Mouse (Mus musculus): ENCODE measurements around the gene Tlr2. TPM values are rescaled to one million over a fixed set of nuclear protein-coding genes. Genes with fewer than 3 reads are reported as not detected.
A peak's percentile ranks its signal among the peaks of the same experiment; 100 is the strongest.

Tlr2 gene
- polyA plus RNA-seq, 1 experiment from 2014 or later: 6.3 TPM

GRCm38 (mm10) chr3:83844766-83845520 is 3.4 kb upstream of the Tlr2 start:
- no peaks in the 10 kb centered on the region for H3K36me3 ChIP-seq (ENCODE audit: control insufficient read depth, insufficient read depth, low read length)
- ATAC-seq (ENCODE audit: insufficient read depth, low FRiP score): no peak
- no peaks in the 10 kb centered on the region for H3K9me3 ChIP-seq (replicated peaks; ENCODE audit: control insufficient read depth, low read length)
- H3K4me3 ChIP-seq (replicated peaks; ENCODE audit: low read length): no peak overlapping the region
- H3K27ac ChIP-seq (ENCODE audit: low read length): no peak overlapping the region
- 46% methylated on average over 8 of the region's 8 CpGs for whole genome bisulfite sequencing
- no peaks in the 10 kb centered on the region for H3K27me3 ChIP-seq (ENCODE audit: control insufficient read depth, insufficient read depth, low read length)
- no peak overlapping the region for H3K9ac ChIP-seq (ENCODE audit: low read length)
- 0 out of 2 replicates have a peak, but pooled peaks cover 3% of the 10 kb centered on the region for H3K4me1 ChIP-seq (ENCODE audit: control insufficient read depth, insufficient read depth, low read length)
- no peak overlapping the region for H3K4me2 ChIP-seq (ENCODE audit: low read depth, low read length)

GRCm38 (mm10) chr3:83839477-83839876 is 2.1 kb downstream of the Tlr2 start:
- no peak overlapping the region for H3K4me2 ChIP-seq (ENCODE audit: low read depth, low read length)
- H3K9me3 ChIP-seq (replicated peaks; ENCODE audit: control insufficient read depth, low read length): no peaks in the 10 kb centered on the region
- H3K27ac ChIP-seq (ENCODE audit: low read length): no peak overlapping the region
- no peak overlapping the region for H3K9ac ChIP-seq (ENCODE audit: low read length)
- no peaks in the 10 kb centered on the region; the same call in 1 of the 2 replicates for H3K27me3 ChIP-seq (ENCODE audit: control insufficient read depth, insufficient read depth, low read length)
- ATAC-seq (ENCODE audit: insufficient read depth, low FRiP score): no peak
- H3K4me1 ChIP-seq (ENCODE audit: control insufficient read depth, insufficient read depth, low read length): 0 out of 2 replicates have a peak, but pooled peaks cover 3% of the 10 kb centered on the region
- WGBS: 86% methylated on average over 5 of the region's 5 CpGs
- no peak overlapping the region for H3K4me3 ChIP-seq (replicated peaks; ENCODE audit: low read length)
- H3K36me3 ChIP-seq (ENCODE audit: control insufficient read depth, insufficient read depth, low read length): no peaks in the 10 kb centered on the region

GRCm38 (mm10) chr3:83836685-83837084 is 4.9 kb downstream of the Tlr2 start:
- WGBS: 80% methylated on average over 15 of the region's 15 CpGs
- Histone ChIP-seq H3K36me3 (ENCODE audit: control insufficient read depth, insufficient read depth, low read length) (no peaks in the 10 kb centered on the region), H3K9me3 (replicated peaks; ENCODE audit: control insufficient read depth, low read length) (no peaks in the 10 kb centered on the region), H3K4me2 (ENCODE audit: low read depth, low read length) (no peak overlapping the region), H3K4me1 (ENCODE audit: control insufficient read depth, insufficient read depth, low read length) (0 out of 2 replicates have a peak, but pooled peaks cover 3% of the 10 kb centered on the region), H3K27me3 (ENCODE audit: control insufficient read depth, insufficient read depth, low read length) (no peaks in the 10 kb centered on the region; the same call in 1 of the 2 replicates), H3K9ac (ENCODE audit: low read length) (no peak overlapping the region), H3K4me3 (replicated peaks; ENCODE audit: low read length) (no peak overlapping the region), H3K27ac (ENCODE audit: low read length) (no peak overlapping the region)
- no peak for ATAC-seq (ENCODE audit: insufficient read depth, low FRiP score)

- ATAC-seq (ENCODE audit: insufficient read depth, low FRiP score): peak; percentile 93
- Histone ChIP-seq H3K9ac (ENCODE audit: low read length) (no peak overlapping the region), H3K4me2 (ENCODE audit: low read depth, low read length) (no peak overlapping the region), H3K27ac (ENCODE audit: low read length) (0 out of 2 replicates have a peak overlapping the region, but pooled peaks have one; percentile 47), H3K27me3 (ENCODE audit: control insufficient read depth, insufficient read depth, low read length) (no peaks in the 10 kb centered on the region), H3K4me1 (ENCODE audit: control insufficient read depth, insufficient read depth, low read length) (peaks cover 8% of the 10 kb centered on the region), H3K36me3 (ENCODE audit: control insufficient read depth, insufficient read depth, low read length) (no peaks in the 10 kb centered on the region), H3K4me3 (replicated peaks; ENCODE audit: low read length) (no peak overlapping the region), H3K9me3 (replicated peaks; ENCODE audit: control insufficient read depth, low read length) (no peaks in the 10 kb centered on the region)
- WGBS: 28% methylated on average over 5 of the region's 5 CpGs
Observed at GRCm38 (mm10) chr3:83828145-83828611, 13.4 kb downstream of the Tlr2 start.

GRCm38 (mm10) chr3:83827684-83828083 is 13.9 kb downstream of the Tlr2 start:
- H3K27me3 ChIP-seq (ENCODE audit: control insufficient read depth, insufficient read depth, low read length): no peaks in the 10 kb centered on the region
- no peak overlapping the region for H3K9ac ChIP-seq (ENCODE audit: low read length)
- H3K9me3 ChIP-seq (replicated peaks; ENCODE audit: control insufficient read depth, low read length): no peaks in the 10 kb centered on the region
- 0 out of 2 replicates have a peak overlapping the region, but pooled peaks have one; percentile 4 for H3K27ac ChIP-seq (ENCODE audit: low read length)
- H3K4me3 ChIP-seq (replicated peaks; ENCODE audit: low read length): no peak overlapping the region
- WGBS: 69% methylated on average over 9 of the region's 9 CpGs
- H3K4me2 ChIP-seq (ENCODE audit: low read depth, low read length): no peak overlapping the region
- H3K36me3 ChIP-seq (ENCODE audit: control insufficient read depth, insufficient read depth, low read length): no peaks in the 10 kb centered on the region
- ATAC-seq (ENCODE audit: insufficient read depth, low FRiP score): no peak
- peaks cover 8% of the 10 kb centered on the region for H3K4me1 ChIP-seq (ENCODE audit: control insufficient read depth, insufficient read depth, low read length)

GRCm38 (mm10) chr3:83823774-83824173 is 17.8 kb downstream of the Tlr2 start:
- no peak overlapping the region for H3K4me2 ChIP-seq (ENCODE audit: low read depth, low read length)
- H3K9me3 ChIP-seq (replicated peaks; ENCODE audit: control insufficient read depth, low read length): no peaks in the 10 kb centered on the region
- H3K27ac ChIP-seq (ENCODE audit: low read length): no peak overlapping the region
- WGBS: 98% methylated on average over 4 of the region's 4 CpGs
- H3K36me3 ChIP-seq (ENCODE audit: control insufficient read depth, insufficient read depth, low read length): no peaks in the 10 kb centered on the region
- peaks cover 8% of the 10 kb centered on the region for H3K4me1 ChIP-seq (ENCODE audit: control insufficient read depth, insufficient read depth, low read length)
- no peaks in the 10 kb centered on the region for H3K27me3 ChIP-seq (ENCODE audit: control insufficient read depth, insufficient read depth, low read length)
- H3K4me3 ChIP-seq (replicated peaks; ENCODE audit: low read length): no peak overlapping the region
- H3K9ac ChIP-seq (ENCODE audit: low read length): no peak overlapping the region
- ATAC-seq (ENCODE audit: insufficient read depth, low FRiP score): no peak

GRCm38 (mm10) chr3:83816372-83816925 is 25.1 kb downstream of the Tlr2 start:
- ATAC-seq (ENCODE audit: insufficient read depth, low FRiP score): no peak
- Histone ChIP-seq H3K36me3 (ENCODE audit: control insufficient read depth, insufficient read depth, low read length) (no peaks in the 10 kb centered on the region), H3K4me3 (replicated peaks; ENCODE audit: low read length) (no peak overlapping the region), H3K27ac (ENCODE audit: low read length) (no peak overlapping the region), H3K27me3 (ENCODE audit: control insufficient read depth, insufficient read depth, low read length) (no peaks in the 10 kb centered on the region), H3K4me2 (ENCODE audit: low read depth, low read length) (no peak overlapping the region), H3K9ac (ENCODE audit: low read length) (no peak overlapping the region), H3K4me1 (ENCODE audit: control insufficient read depth, insufficient read depth, low read length) (peaks cover 3% of the 10 kb centered on the region), H3K9me3 (replicated peaks; ENCODE audit: control insufficient read depth, low read length) (no peaks in the 10 kb centered on the region)
- 81% methylated on average over 4 of the region's 4 CpGs for WGBS

- Histone ChIP-seq H3K4me1 (ENCODE audit: control insufficient read depth, insufficient read depth, low read length) (peaks cover 3% of the 10 kb centered on the region), H3K36me3 (ENCODE audit: control insufficient read depth, insufficient read depth, low read length) (no peaks in the 10 kb centered on the region), H3K9ac (ENCODE audit: low read length) (no peak overlapping the region), H3K4me2 (ENCODE audit: low read depth, low read length) (no peak overlapping the region), H3K4me3 (replicated peaks; ENCODE audit: low read length) (no peak overlapping the region), H3K27me3 (ENCODE audit: control insufficient read depth, insufficient read depth, low read length) (no peaks in the 10 kb centered on the region), H3K27ac (ENCODE audit: low read length) (no peak overlapping the region), H3K9me3 (replicated peaks; ENCODE audit: control insufficient read depth, low read length) (no peaks in the 10 kb centered on the region)
- ATAC-seq (ENCODE audit: insufficient read depth, low FRiP score): no peak
Observed at GRCm38 (mm10) chr3:83812863-83813262, 28.7 kb downstream of the Tlr2 start.

GRCm38 (mm10) chr3:83811987-83812386 is 29.6 kb downstream of the Tlr2 start:
- H3K4me1 ChIP-seq (ENCODE audit: control insufficient read depth, insufficient read depth, low read length): peaks cover 3% of the 10 kb centered on the region

More at GRCm38 (mm10) chr3:83811987-83812386, 29.6 kb downstream of the Tlr2 start:
- Histone ChIP-seq H3K9ac (ENCODE audit: low read length) (no peak overlapping the region), H3K4me2 (ENCODE audit: low read depth, low read length) (no peak overlapping the region), H3K4me3 (replicated peaks; ENCODE audit: low read length) (no peak overlapping the region), H3K36me3 (ENCODE audit: control insufficient read depth, insufficient read depth, low read length) (no peaks in the 10 kb centered on the region), H3K27ac (ENCODE audit: low read length) (peak overlapping the region; percentile 47; the same call in 1 of the 2 replicates), H3K27me3 (ENCODE audit: control insufficient read depth, insufficient read depth, low read length) (no peaks in the 10 kb centered on the region), H3K9me3 (replicated peaks; ENCODE audit: control insufficient read depth, low read length) (no peaks in the 10 kb centered on the region)
- ATAC-seq (ENCODE audit: insufficient read depth, low FRiP score): no peak
- 61% methylated on average over 7 of the region's 7 CpGs for WGBS

Measured in stomach, embryonic 16.5 days (tissue).